Mouse (Mus musculus): ENCODE results near the gene Lrrn4cl. TPM values are rescaled to one million over a fixed set of nuclear protein-coding genes. Genes with fewer than 3 reads are reported as not detected.

Gene Lrrn4cl
- polyA plus RNA-seq, 1 experiment from 2014 or later = 1.8 TPM

GRCm38 (mm10) chr19:8839103-8839907, 11.3 kb upstream of the Lrrn4cl start, which contains the start of gene Gng3:
Gene Gng3, minus strand, starts transcription at chr19:8839194.
- WGBS = 66% methylated on average over 11 of the region's 11 CpGs
- Histone ChIP-seq H3K4me2 (peak within 1 kb of the TSS; percentile 95), H3K9me3 (replicated peaks) (no peaks in the 10 kb centered on the region), H3K9ac (peak within 1 kb of the TSS; percentile 76), H3K4me3 (peak within 1 kb of the TSS; percentile 65), H3K27me3 (no peaks in the 10 kb centered on the region), H3K36me3 (peaks cover 17% of the 10 kb centered on the region; the same call in 1 of the 2 replicates), H3K27ac (peak within 1 kb of the TSS; percentile 97), H3K4me1 (replicated peaks) (peaks cover 33% of the 10 kb centered on the region)
- 0 out of 2 replicates have a peak, but pooled peaks have one; percentile 2 for ATAC-seq (replicated peaks; ENCODE audit: insufficient number of reproducible peaks, insufficient read depth, low FRiP score, low read depth)

GRCm38 (mm10) chr19:8839908-8840791, 10.4 kb upstream of the Lrrn4cl start:
- H3K4me2 ChIP-seq = peak overlapping the region; percentile 84
- WGBS = 26% methylated on average over 29 of the region's 29 CpGs
- peaks cover 33% of the 10 kb centered on the region for H3K4me1 ChIP-seq (replicated peaks)
- no peaks in the 10 kb centered on the region for H3K9me3 ChIP-seq (replicated peaks)
- H3K36me3 ChIP-seq = peaks cover 10% of the 10 kb centered on the region; the same call in 1 of the 2 replicates
- no peak overlapping the region for H3K27ac ChIP-seq
- H3K9ac ChIP-seq = peak overlapping the region; percentile 68
- peak overlapping the region; percentile 64 for H3K4me3 ChIP-seq
- ATAC-seq (replicated peaks; ENCODE audit: insufficient number of reproducible peaks, insufficient read depth, low FRiP score, low read depth) = peak; percentile 36
- H3K27me3 ChIP-seq = no peaks in the 10 kb centered on the region

GRCm38 (mm10) chr19:8841012-8841411, 9.6 kb upstream of the Lrrn4cl start:
- H3K4me2 ChIP-seq = peak overlapping the region; percentile 84
- no peaks in the 10 kb centered on the region for H3K27me3 ChIP-seq
- peak overlapping the region; percentile 68; the same call in 1 of the 2 replicates for H3K9ac ChIP-seq
- peak overlapping the region; percentile 64 for H3K4me3 ChIP-seq
- peaks cover 33% of the 10 kb centered on the region for H3K4me1 ChIP-seq (replicated peaks)
- WGBS = 93% methylated on average over 7 of the region's 7 CpGs
- no peaks in the 10 kb centered on the region for H3K9me3 ChIP-seq (replicated peaks)
- no peak overlapping the region for H3K27ac ChIP-seq
- H3K36me3 ChIP-seq = peaks cover 14% of the 10 kb centered on the region
- ATAC-seq (replicated peaks; ENCODE audit: insufficient number of reproducible peaks, insufficient read depth, low FRiP score, low read depth) = no peak

GRCm38 (mm10) chr19:8842961-8843360, 7.6 kb upstream of the Lrrn4cl start:
- no peaks in the 10 kb centered on the region for H3K9me3 ChIP-seq (replicated peaks)
- ATAC-seq (replicated peaks; ENCODE audit: insufficient number of reproducible peaks, insufficient read depth, low FRiP score, low read depth) = no peak
- WGBS = 82% methylated on average over 6 of the region's 6 CpGs

GRCm38 (mm10) chr19:8844371-8845129, 6.0 kb upstream of the Lrrn4cl start:
- ATAC-seq (replicated peaks; ENCODE audit: insufficient number of reproducible peaks, insufficient read depth, low FRiP score, low read depth) = no peak
- Histone ChIP-seq H3K4me3 (no peak overlapping the region), H3K9ac (no peak overlapping the region), H3K4me2 (no peak overlapping the region), H3K36me3 (peaks cover 37% of the 10 kb centered on the region), H3K9me3 (replicated peaks) (no peaks in the 10 kb centered on the region), H3K27ac (no peak overlapping the region), H3K4me1 (replicated peaks) (peaks cover 15% of the 10 kb centered on the region), H3K27me3 (no peaks in the 10 kb centered on the region)
- 56% methylated on average over 5 of the region's 5 CpGs for WGBS

More at GRCm38 (mm10) chr19:8842961-8843360, 7.6 kb upstream of the Lrrn4cl start:
- Histone ChIP-seq H3K4me1 (replicated peaks) (peaks cover 31% of the 10 kb centered on the region), H3K4me2 (no peak overlapping the region), H3K27ac (no peak overlapping the region), H3K27me3 (no peaks in the 10 kb centered on the region), H3K4me3 (no peak overlapping the region), H3K36me3 (peaks cover 32% of the 10 kb centered on the region), H3K9ac (no peak overlapping the region)

- no peak overlapping the region for H3K4me3 ChIP-seq
- no peak overlapping the region for H3K9ac ChIP-seq
- no peak overlapping the region for H3K27ac ChIP-seq
- H3K36me3 ChIP-seq = peaks cover 27% of the 10 kb centered on the region
- no peaks in the 10 kb centered on the region for H3K9me3 ChIP-seq (replicated peaks)
- no peak for ATAC-seq (replicated peaks; ENCODE audit: insufficient number of reproducible peaks, insufficient read depth, low FRiP score, low read depth)
- 72% methylated on average over 5 of the region's 5 CpGs for WGBS
- H3K4me2 ChIP-seq = no peak overlapping the region
- H3K27me3 ChIP-seq = no peaks in the 10 kb centered on the region
- H3K4me1 ChIP-seq (replicated peaks) = peaks cover 13% of the 10 kb centered on the region
Observed at GRCm38 (mm10) chr19:8848356-8848755, 2.2 kb upstream of the Lrrn4cl start.

GRCm38 (mm10) chr19:8851639-8852038, 1.1 kb downstream of the Lrrn4cl start:
- WGBS = 48% methylated on average over 7 of the region's 7 CpGs
- Histone ChIP-seq H3K9me3 (replicated peaks) (no peaks in the 10 kb centered on the region), H3K4me2 (no peak overlapping the region), H3K4me1 (replicated peaks) (peaks cover 13% of the 10 kb centered on the region), H3K27ac (no peak overlapping the region), H3K9ac (no peak overlapping the region), H3K36me3 (peaks cover 17% of the 10 kb centered on the region), H3K4me3 (no peak overlapping the region), H3K27me3 (no peaks in the 10 kb centered on the region)
- no peak for ATAC-seq (replicated peaks; ENCODE audit: insufficient number of reproducible peaks, insufficient read depth, low FRiP score, low read depth)

- 51% methylated on average over 10 of the region's 10 CpGs for whole genome bisulfite sequencing
- Histone ChIP-seq H3K4me2 (no peak overlapping the region), H3K27ac (no peak overlapping the region), H3K36me3 (peaks cover 9% of the 10 kb centered on the region), H3K9me3 (replicated peaks) (no peaks in the 10 kb centered on the region), H3K9ac (no peak overlapping the region), H3K27me3 (no peaks in the 10 kb centered on the region), H3K4me1 (replicated peaks) (peaks cover 13% of the 10 kb centered on the region), H3K4me3 (no peak overlapping the region)
- no peak for ATAC-seq (replicated peaks; ENCODE audit: insufficient number of reproducible peaks, insufficient read depth, low FRiP score, low read depth)
Observed at GRCm38 (mm10) chr19:8852236-8852928, 1.8 kb downstream of the Lrrn4cl start.

- ATAC-seq (replicated peaks; ENCODE audit: insufficient number of reproducible peaks, insufficient read depth, low FRiP score, low read depth) = no peak
- H3K27ac ChIP-seq = no peak overlapping the region
- H3K4me1 ChIP-seq (replicated peaks) = peaks cover 13% of the 10 kb centered on the region
- 75% methylated on average over 3 of the region's 3 CpGs for WGBS
- H3K9ac ChIP-seq = no peak overlapping the region
- peaks cover 5% of the 10 kb centered on the region; the same call in 1 of the 2 replicates for H3K36me3 ChIP-seq
- H3K27me3 ChIP-seq = no peaks in the 10 kb centered on the region
- H3K9me3 ChIP-seq (replicated peaks) = no peaks in the 10 kb centered on the region
- H3K4me3 ChIP-seq = no peak overlapping the region
- H3K4me2 ChIP-seq = no peak overlapping the region
Observed at GRCm38 (mm10) chr19:8853117-8853516, 2.5 kb downstream of the Lrrn4cl start.

GRCm38 (mm10) chr19:8857689-8858088, 7.1 kb downstream of the Lrrn4cl start:
- 44% methylated on average over 4 of the region's 4 CpGs for WGBS
- no peaks in the 10 kb centered on the region for H3K9me3 ChIP-seq (replicated peaks)
- no peak overlapping the region for H3K27ac ChIP-seq
- no peak overlapping the region for H3K4me3 ChIP-seq
- H3K4me1 ChIP-seq (replicated peaks) = no peaks in the 10 kb centered on the region
- no peak overlapping the region for H3K9ac ChIP-seq
- no peaks in the 10 kb centered on the region for H3K27me3 ChIP-seq
- no peak overlapping the region for H3K4me2 ChIP-seq
- H3K36me3 ChIP-seq = no peaks in the 10 kb centered on the region
- no peak for ATAC-seq (replicated peaks; ENCODE audit: insufficient number of reproducible peaks, insufficient read depth, low FRiP score, low read depth)
